Mouse (Mus musculus) limb, embryonic 14.5 days (tissue): Measurements from ENCODE around the gene Cep44. TPM values are rescaled to one million over a fixed set of nuclear protein-coding genes. Genes with fewer than 3 reads are reported as not detected.
A peak's percentile ranks its signal among the peaks of the same experiment; 100 is the strongest.

Experiments
- ATAC-seq: fragments of 200-750 bp; cut with Nextera tagmentation; 2 replicates; pipeline ENCODE4 v1.8.0; 2017; ENCODE audit warnings: low read depth, moderate number of reproducible peaks, moderate TSS enrichment; ENCODE audit not compliant: low FRiP score
- DNase-seq: peaks from one replicate; pipeline ENCODE4 v3.0.0-alpha.2; 2015; ENCODE audit warnings: low spot score
- H3K27ac ChIP-seq: fragments of 300-500 bp; sonication (generic); replicated peaks from 2 replicates; pipeline ENCODE4 v1.5.1; 2014; ENCODE audit warnings: low read depth, mild to moderate bottlenecking, low read length, moderate library complexity, mixed read lengths
- H3K27me3 ChIP-seq: fragments of 300-500 bp; sonication (generic); 2 replicates; pipeline ENCODE4 v1.6.1; 2014; ENCODE audit warnings: low read length, mixed read lengths; ENCODE audit not compliant: control insufficient read depth, insufficient read depth
- H3K36me3 ChIP-seq: fragments of 300-500 bp; sonication (generic); 2 replicates; pipeline ENCODE4 v1.6.1; 2014; ENCODE audit warnings: mild to moderate bottlenecking, low read length, moderate library complexity, mixed read lengths; ENCODE audit not compliant: control insufficient read depth, insufficient read depth
- H3K4me1 ChIP-seq: fragments of 300-500 bp; sonication (generic); 2 replicates; pipeline ENCODE4 v1.6.1; 2014; ENCODE audit warnings: antibody characterized with exemption, low read length, mixed read lengths; ENCODE audit not compliant: control insufficient read depth, insufficient read depth
- H3K4me2 ChIP-seq: fragments of 300-500 bp; sonication (generic); replicated peaks from 2 replicates; pipeline ENCODE4 v1.6.1; 2014; ENCODE audit warnings: low read depth, mild to moderate bottlenecking, low read length, moderate library complexity; ENCODE audit not compliant: severe bottlenecking
- H3K4me3 ChIP-seq: fragments of 300-500 bp; sonication (generic); replicated peaks from 2 replicates; pipeline ENCODE4 v1.5.1; 2014; ENCODE audit warnings: low read length
- H3K9ac ChIP-seq: fragments of 300-500 bp; sonication (generic); 2 replicates; pipeline ENCODE4 v1.6.1; 2014; ENCODE audit warnings: mild to moderate bottlenecking, low read depth, low read length, moderate library complexity; ENCODE audit not compliant: severe bottlenecking
- H3K9me3 ChIP-seq: fragments of 300-500 bp; sonication (generic); 2 replicates; pipeline ENCODE4 v1.6.1; 2016; ENCODE audit warnings: low read length; ENCODE audit not compliant: control insufficient read depth
- POLR2A ChIP-seq: fragments of 200-500 bp; IDR thresholded peaks from 2 replicates; pipeline ENCODE4 v1.8.0; 2012; ENCODE audit warnings: inconsistent platforms, mild to moderate bottlenecking, moderate library complexity, borderline replicate concordance; ENCODE audit not compliant: insufficient read depth, insufficient read length; ENCODE audit errors: extremely low read depth
- WGBS: fragments of 180-500 bp; shearing (Covaris S2); extraction: QIAGEN DNeasy Blood & Tissue Kit; methylation state at CpG from one replicate; pipeline ENCODE4 v1.1.7; 2014; 5-methylcytosine and 5-hydroxymethylcytosine counted together
- polyA plus RNA-seq, 2 experiments: library from polyadenylated mRNA; depleted of rRNA in 1 of 2; stranded (reverse) in 1 of 2; unstranded in 1 of 2; fragments of >200 nt; fragmentation: Nextera tagmentation in 1 of 2; extraction: Ambion mirVana in 1 of 2; gene quantifications; 2 replicates each; pipeline versions ENCODE4 v1.2.1 to v1.2.3; 2012 to 2014

Gene Cep44
- polyA plus RNA-seq, 2 experiments: 32.5 to 38.4 TPM

DNA sequence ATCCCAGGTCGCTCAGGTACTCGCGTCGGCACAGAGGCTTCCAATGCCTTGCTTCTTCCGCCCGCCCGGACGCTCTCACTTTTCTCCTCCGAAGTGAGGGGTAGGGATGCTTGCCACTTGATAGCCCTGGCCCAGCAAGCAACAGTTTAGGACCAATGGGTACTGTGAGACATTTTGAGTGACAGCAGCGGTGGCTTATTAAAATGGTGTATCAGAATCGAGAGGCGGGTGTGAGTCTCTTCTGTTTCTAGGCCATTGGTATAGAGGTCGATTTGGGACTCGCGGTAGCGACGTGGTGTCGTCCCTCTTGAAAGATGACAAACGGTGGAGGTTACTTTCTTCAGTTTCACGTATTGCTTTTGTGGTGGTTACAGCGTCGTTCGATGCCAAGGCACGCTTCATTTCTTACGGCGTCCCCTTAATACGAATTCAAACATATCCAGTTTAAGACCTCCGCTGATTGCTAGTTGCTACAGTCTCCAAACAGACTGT lies 560 bp upstream of the Cep44 start:
- peak overlapping the region; percentile 91 for H3K27ac ChIP-seq
- no peak for TF ChIP-seq POLR2A
- no peaks in the 10 kb centered on the region for H3K27me3 ChIP-seq
- ATAC-seq (peak; percentile 96), DNase-seq (peak; percentile 96)
- H3K9me3 ChIP-seq: no peaks in the 10 kb centered on the region
- 0% methylated on average over 28 of the region's 28 CpGs for WGBS
- 0 out of 2 replicates have a peak, but pooled peaks cover 6% of the 10 kb centered on the region for H3K4me1 ChIP-seq
- H3K36me3 ChIP-seq: no peaks in the 10 kb centered on the region; the same call in 1 of the 2 replicates
- H3K4me2 ChIP-seq: peak overlapping the region; percentile 60
- H3K9ac ChIP-seq: peak overlapping the region; percentile 86
- H3K4me3 ChIP-seq: peak overlapping the region; percentile 98

- TF ChIP-seq POLR2A: no peak
- no peak overlapping the region for H3K27ac ChIP-seq
- H3K4me1 ChIP-seq: 0 out of 2 replicates have a peak, but pooled peaks cover 6% of the 10 kb centered on the region
- peaks cover 17% of the 10 kb centered on the region for H3K36me3 ChIP-seq
- H3K27me3 ChIP-seq: no peaks in the 10 kb centered on the region
- no peaks in the 10 kb centered on the region for H3K9me3 ChIP-seq
- ATAC-seq: no peak
- no peak for DNase-seq
- no peak overlapping the region for H3K9ac ChIP-seq
- 91% methylated on average over 2 of the region's 2 CpGs for WGBS
- no peak overlapping the region for H3K4me2 ChIP-seq
- no peak overlapping the region for H3K4me3 ChIP-seq
Measured at GRCm38 (mm10) chr8:56547866-56548265, 3.0 kb downstream of the Cep44 start.

DNA sequence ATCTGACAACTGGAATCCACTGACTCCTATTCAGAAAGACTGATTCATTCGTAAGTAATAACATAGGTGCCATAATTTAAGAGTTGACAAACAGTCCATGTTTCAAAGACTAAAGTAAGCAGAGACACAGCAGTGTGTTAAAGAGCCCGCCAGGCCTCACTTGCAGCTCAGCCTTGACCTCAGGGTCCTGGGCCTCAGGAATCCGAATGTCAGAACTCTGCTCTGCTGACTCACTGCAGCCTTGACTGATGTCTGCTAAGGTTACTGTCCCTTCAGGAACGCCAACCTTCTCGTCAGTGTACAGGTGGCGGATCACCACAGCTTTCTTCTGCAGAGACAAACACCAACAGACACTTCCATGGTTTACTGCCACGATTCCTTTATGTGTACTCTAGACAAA lies 10.1 kb downstream of the Cep44 start:
- ATAC-seq (no peak), DNase-seq (no peak)
- Histone ChIP-seq H3K27me3 (no peaks in the 10 kb centered on the region), H3K9me3 (no peaks in the 10 kb centered on the region), H3K27ac (no peak overlapping the region), H3K4me1 (no peaks in the 10 kb centered on the region), H3K4me3 (no peak overlapping the region), H3K36me3 (peaks cover 60% of the 10 kb centered on the region), H3K4me2 (no peak overlapping the region), H3K9ac (no peak overlapping the region)
- TF ChIP-seq POLR2A: no peak
- 86% methylated on average over 7 of the region's 7 CpGs for WGBS

DNA sequence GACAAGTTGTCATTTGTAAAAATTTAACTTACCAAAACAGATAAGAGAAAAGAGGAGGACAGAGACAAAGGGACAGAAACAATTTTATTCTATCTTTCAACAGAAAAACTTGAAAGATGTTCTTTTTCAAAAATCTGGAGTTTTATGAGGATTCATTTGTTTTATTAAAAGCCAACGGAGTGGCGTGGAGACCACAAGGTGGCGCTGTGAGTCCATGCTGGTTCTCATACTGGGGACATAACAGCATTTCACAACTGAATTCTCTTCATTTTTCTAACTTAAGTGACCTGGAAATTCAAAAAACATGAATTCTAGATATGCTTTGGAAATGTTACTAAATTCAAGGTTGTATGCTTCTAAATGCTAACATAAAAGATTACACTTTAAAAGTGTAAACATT lies 20.5 kb downstream of the Cep44 start:
- Histone ChIP-seq H3K9ac (no peak overlapping the region), H3K4me3 (no peak overlapping the region), H3K27me3 (no peaks in the 10 kb centered on the region), H3K27ac (no peak overlapping the region), H3K4me1 (peaks cover 11% of the 10 kb centered on the region), H3K36me3 (peaks cover 14% of the 10 kb centered on the region), H3K9me3 (no peaks in the 10 kb centered on the region), H3K4me2 (no peak overlapping the region)
- peak; percentile 81 for DNase-seq
- TF ChIP-seq POLR2A: no peak
- no peak for ATAC-seq
- WGBS: 3% methylated on average over 3 of the region's 3 CpGs

DNA sequence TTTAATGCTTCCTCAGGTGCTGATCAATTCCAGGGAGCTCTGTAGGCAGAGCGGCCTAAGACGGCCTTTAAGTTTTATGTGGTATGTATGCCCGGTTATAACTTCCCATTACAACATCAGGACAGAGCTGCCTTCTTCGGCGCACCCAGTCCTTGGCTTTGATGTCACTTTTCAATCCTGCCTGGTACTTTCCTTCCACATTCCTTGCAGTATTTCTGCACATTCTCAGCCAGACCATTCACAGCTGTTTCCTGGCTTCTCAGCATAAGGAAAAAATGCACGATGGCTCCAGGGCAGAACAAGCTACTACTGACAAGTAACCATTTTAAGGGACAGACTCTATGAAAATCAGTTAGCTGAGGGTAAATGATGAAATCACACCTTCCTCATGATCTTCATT lies 22.0 kb downstream of the Cep44 start:
- H3K27me3 ChIP-seq: no peaks in the 10 kb centered on the region
- no peak overlapping the region for H3K4me2 ChIP-seq
- peak; percentile 39 for DNase-seq
- peaks cover 11% of the 10 kb centered on the region for H3K4me1 ChIP-seq
- no peaks in the 10 kb centered on the region for H3K9me3 ChIP-seq
- H3K36me3 ChIP-seq: peaks cover 10% of the 10 kb centered on the region; the same call in 1 of the 2 replicates
- H3K9ac ChIP-seq: 0 out of 2 replicates have a peak overlapping the region, but pooled peaks have one; percentile 2
- WGBS: 8% methylated on average over 6 of the region's 6 CpGs
- H3K4me3 ChIP-seq: no peak overlapping the region
- peak; percentile 74 for ATAC-seq
- no peak for TF ChIP-seq POLR2A
- no peak overlapping the region for H3K27ac ChIP-seq

DNA sequence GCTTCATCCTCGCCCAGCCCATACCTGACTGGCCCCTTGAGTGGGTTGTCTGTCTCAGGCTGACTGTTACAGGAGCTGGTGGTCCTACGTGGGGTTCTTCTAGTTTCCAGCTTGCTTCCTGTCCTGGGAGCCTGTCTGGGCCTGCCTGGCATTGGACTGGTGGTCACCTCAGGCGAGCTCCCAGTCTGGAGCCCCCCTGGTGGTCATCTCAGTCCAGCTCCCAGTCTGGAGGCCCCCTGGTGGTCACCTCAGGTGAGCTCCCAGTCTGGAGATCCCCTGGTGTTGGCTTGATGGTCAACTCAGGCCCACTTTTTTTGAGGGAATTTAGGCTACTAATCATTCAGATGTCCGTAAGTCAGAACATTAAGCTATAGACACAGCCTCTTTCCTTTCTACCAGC lies 29.8 kb downstream of the Cep44 start:
- Histone ChIP-seq H3K4me1 (no peaks in the 10 kb centered on the region), H3K27ac (no peak overlapping the region), H3K9me3 (no peaks in the 10 kb centered on the region), H3K4me2 (no peak overlapping the region), H3K27me3 (no peaks in the 10 kb centered on the region), H3K9ac (no peak overlapping the region), H3K36me3 (no peaks in the 10 kb centered on the region), H3K4me3 (no peak overlapping the region)
- DNase-seq (no peak), ATAC-seq (no peak)
- no peak for TF ChIP-seq POLR2A
- 81% methylated on average over 4 of the region's 4 CpGs for WGBS
